Mouse (Mus musculus) liver, adult 10 weeks (tissue): ENCODE data around the gene Cyp46a1. TPM values are rescaled to one million over a fixed set of nuclear protein-coding genes. Genes with fewer than 3 reads are reported as not detected.

Experiments
- polyA plus RNA-seq: library from polyadenylated mRNA; stranded (reverse); fragments of 350-450 nt; fragmentation: Illumina TruSeq; extraction: RNeasy Lipid Tissue Mini Kit (QIAGEN cat#74804); gene quantifications from one replicate; pipeline ENCODE4 v1.2.3, GENCODE M21; 2014; ENCODE audit warnings: low read depth, low replicate concordance

Gene Cyp46a1
- polyA plus RNA-seq, result 0.77 TPM

DNA sequence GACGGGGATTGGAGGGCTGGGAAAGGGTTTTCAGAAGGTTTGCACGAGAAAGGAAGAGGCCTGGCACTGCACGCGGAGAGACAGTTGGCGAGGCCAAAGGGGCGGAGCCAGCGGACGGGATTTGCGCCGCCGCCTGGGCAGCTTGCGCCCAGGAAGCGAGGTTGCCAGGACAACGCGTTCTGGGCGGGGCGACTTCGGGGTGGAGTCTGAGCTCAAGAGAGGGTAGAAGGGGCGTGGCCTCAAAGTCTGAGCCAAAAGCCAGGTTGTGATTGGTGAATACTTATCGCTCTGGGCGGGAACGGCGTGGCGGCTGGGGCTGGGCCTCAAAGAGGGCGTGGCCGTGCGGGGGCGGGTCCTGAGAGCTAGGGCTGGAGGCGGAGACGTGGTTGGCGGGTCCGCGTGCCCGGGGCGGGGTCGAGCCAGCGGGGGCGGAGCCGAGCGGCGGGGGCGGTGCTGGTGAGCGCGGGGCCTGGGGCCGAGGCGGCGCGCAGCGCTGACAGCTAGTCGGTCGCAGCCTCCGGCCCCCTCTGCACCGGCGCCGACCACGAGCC is at the start of gene Cyp46a1:
Gene Cyp46a1, plus strand, starts transcription at position 487 of the 551 bp plus-strand sequence.

DNA sequence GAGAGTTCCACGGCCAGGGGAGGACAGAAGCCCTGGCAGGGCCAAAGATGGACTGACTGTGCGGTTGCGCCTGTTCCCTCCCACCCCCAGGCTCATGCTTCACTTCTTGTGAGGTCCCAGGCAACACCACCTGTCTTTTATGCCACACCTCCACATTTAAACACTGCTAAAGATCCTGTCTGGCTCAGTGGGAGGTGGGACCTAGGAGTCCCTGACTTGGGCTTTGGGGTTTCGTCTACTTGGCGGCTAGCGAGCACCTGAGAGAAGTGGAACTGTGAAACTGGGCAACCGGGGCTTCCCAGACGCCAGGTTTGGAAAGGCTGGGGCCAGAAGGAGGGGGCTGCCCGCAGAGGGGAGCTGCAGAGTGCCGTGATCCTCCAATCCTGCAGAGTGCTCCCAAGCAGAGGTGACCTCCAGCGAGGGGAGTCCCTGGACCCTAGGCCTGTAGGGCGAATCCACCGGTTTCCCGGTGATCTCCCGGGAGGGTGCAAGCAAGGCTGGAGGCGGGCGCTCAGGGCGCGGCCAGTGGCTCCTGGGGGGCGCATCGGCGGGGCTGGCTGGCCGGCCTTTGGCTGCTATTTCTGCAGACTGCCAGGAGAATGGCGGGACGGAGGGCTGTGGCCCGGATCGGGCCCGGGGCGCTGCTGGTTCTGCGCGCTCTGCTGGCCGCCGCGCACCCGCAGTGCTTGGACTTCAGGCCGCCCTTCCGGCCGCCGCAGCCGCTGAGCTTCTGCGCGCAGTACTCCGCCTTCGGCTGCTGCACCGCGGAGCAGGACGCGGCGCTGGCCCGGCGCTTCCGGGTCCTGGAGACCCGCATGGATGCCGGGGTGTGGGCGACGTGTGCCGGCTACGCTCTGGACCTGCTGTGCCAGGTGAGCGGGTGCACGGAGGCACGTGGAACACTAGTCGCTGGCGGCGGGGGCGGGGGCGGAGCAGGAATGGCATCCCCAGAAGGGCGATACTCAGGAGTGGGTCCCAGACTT is 28.1 kb upstream of the Cyp46a1 start, which contains the start of gene Hhipl1:
Gene Hhipl1, plus strand, starts transcription at position 459 of the 983 bp plus-strand sequence.

DNA sequence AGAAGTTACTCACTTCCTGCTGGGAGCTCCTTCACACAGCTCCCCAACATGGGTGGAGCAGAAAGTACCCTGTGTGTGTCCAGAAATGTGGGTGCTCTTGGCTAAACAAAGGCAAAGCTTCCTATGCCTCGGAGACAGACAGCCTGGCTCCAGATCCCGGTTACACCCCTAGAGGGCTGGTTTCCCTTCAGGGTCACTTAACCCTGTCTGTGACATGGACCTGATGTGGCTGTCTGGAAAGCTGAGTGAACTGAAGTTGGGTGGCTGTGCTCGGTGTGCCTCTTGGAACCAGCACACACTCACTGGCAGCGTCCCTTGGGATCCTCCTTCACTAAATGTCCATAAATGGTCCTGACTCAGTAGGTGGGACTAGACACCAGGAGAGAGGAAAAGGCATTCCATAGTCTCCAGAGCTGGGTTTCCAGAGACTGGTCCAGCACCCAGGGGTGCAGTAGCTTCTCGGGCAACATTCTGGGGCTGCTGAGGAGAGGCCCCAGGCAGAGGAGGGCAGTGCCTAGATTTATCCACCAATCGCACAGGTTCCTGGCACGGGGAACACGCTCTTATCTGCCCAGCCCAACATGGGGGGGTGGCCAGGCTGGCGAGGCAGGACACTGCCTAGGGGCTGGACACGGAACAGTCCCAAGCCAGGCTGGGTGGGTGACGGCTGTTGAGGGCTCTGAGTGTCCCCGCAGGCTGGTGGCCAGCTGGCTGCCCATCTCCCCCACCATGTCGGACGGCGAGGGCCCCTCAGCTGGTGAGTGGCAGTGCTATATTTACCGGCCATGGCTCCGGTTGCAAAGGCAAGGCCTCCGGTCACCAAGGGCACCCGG is 36.6 kb downstream of the Cyp46a1 start, which contains the start of gene Eml1:
Gene Eml1, plus strand, starts transcription at position 362 of the 833 bp plus-strand sequence.

Other genes starting within 250 kb of the Cyp46a1 start
- 95.4 TPM for gene Setd3, start 155.1 kb upstream of the Cyp46a1 start, polyA plus RNA-seq
- gene Ccnk, start 154.8 kb upstream of the Cyp46a1 start, polyA plus RNA-seq, result 13.2 TPM
- 0.87 TPM for gene Ccdc85c, start 59.0 kb upstream of the Cyp46a1 start, polyA plus RNA-seq
- not detected for gene Hhipl1, start 28.1 kb upstream of the Cyp46a1 start, polyA plus RNA-seq
- 1.5 TPM for gene Eml1, start 36.6 kb downstream of the Cyp46a1 start, polyA plus RNA-seq
- gene Evl, start 220.3 kb downstream of the Cyp46a1 start, polyA plus RNA-seq, result 5.1 TPM